Mouse (Mus musculus) lung, embryonic 15.5 days (tissue): ENCODE data around the gene Slc8a3. TPM values are rescaled to one million over a fixed set of nuclear protein-coding genes. Genes with fewer than 3 reads are reported as not detected.

Experiments used
- ATAC-seq: fragments of 200-750 bp; cut with Nextera tagmentation; 2 replicates; pipeline ENCODE4 v1.8.0; 2017; ENCODE audit warnings: moderate number of reproducible peaks, borderline replicate concordance; ENCODE audit not compliant: low FRiP score, low TSS enrichment; ENCODE audit errors: extremely low read depth
- H3K27ac ChIP-seq: fragments of 300-500 bp; sonication (generic); 2 replicates; pipeline ENCODE4 v1.5.1; 2015; ENCODE audit warnings: moderate library complexity, mild to moderate bottlenecking, inconsistent platforms
- H3K27me3 ChIP-seq: fragments of 300-500 bp; sonication (generic); 2 replicates; pipeline ENCODE4 v1.6.1; 2015; ENCODE audit warnings: inconsistent platforms
- H3K36me3 ChIP-seq: fragments of 300-500 bp; sonication (generic); 2 replicates; pipeline ENCODE4 v1.6.1; 2015; ENCODE audit warnings: inconsistent platforms
- H3K4me1 ChIP-seq: fragments of 300-500 bp; sonication (generic); 2 replicates; pipeline ENCODE4 v1.6.1; 2015; ENCODE audit warnings: inconsistent platforms
- H3K4me2 ChIP-seq: fragments of 300-500 bp; sonication (generic); 2 replicates; pipeline ENCODE4 v1.6.1; 2015; ENCODE audit warnings: inconsistent platforms, mild to moderate bottlenecking, moderate library complexity
- H3K4me3 ChIP-seq: fragments of 300-500 bp; sonication (generic); 2 replicates; pipeline ENCODE4 v1.5.1; 2015; ENCODE audit warnings: mild to moderate bottlenecking, inconsistent platforms
- H3K9ac ChIP-seq: fragments of 300-500 bp; sonication (generic); 2 replicates; pipeline ENCODE4 v1.6.1; 2015; ENCODE audit warnings: inconsistent platforms
- H3K9me3 ChIP-seq: fragments of 300-500 bp; sonication (generic); 2 replicates; pipeline ENCODE4 v1.6.1; 2016; ENCODE audit warnings: inconsistent platforms
- whole genome bisulfite sequencing: fragments of 180-500 bp; shearing (Covaris S2); methylation state at CpG from one replicate; pipeline ENCODE4 v1.1.7; 2015; 5-methylcytosine and 5-hydroxymethylcytosine counted together
- polyA plus RNA-seq: library from polyadenylated mRNA; unstranded; fragments of >200 nt; fragmentation: Nextera tagmentation; extraction: Ambion mirVana; gene quantifications from 2 replicates; pipeline ENCODE4 v1.2.1, GENCODE M21; 2015

The Slc8a3 gene
- polyA plus RNA-seq, 1 experiment from 2014 or later = 0.55 TPM

- no peak overlapping the region for H3K4me2 ChIP-seq
- H3K4me3 ChIP-seq = no peak overlapping the region
- no peak overlapping the region for H3K27ac ChIP-seq
- H3K27me3 ChIP-seq = no peaks in the 10 kb centered on the region
- no peaks in the 10 kb centered on the region for H3K36me3 ChIP-seq
- whole genome bisulfite sequencing = 77% methylated on average over 10 of the region's 10 CpGs
- H3K9ac ChIP-seq = no peak overlapping the region
- no peaks in the 10 kb centered on the region for H3K4me1 ChIP-seq
- ATAC-seq = no peak
- H3K9me3 ChIP-seq = no peaks in the 10 kb centered on the region
Measured at GRCm38 (mm10) chr12:81235456-81236330, 97.3 kb downstream of the Slc8a3 start.

GRCm38 (mm10) chr12:81233746-81234380 is 99.1 kb downstream of the Slc8a3 start:
- ATAC-seq = no peak
- WGBS = 78% methylated on average over 1 of the region's 1 CpGs
- no peaks in the 10 kb centered on the region for H3K4me1 ChIP-seq
- no peaks in the 10 kb centered on the region for H3K9me3 ChIP-seq
- H3K27me3 ChIP-seq = no peaks in the 10 kb centered on the region
- no peak overlapping the region for H3K9ac ChIP-seq
- no peak overlapping the region for H3K4me2 ChIP-seq
- H3K36me3 ChIP-seq = no peaks in the 10 kb centered on the region
- no peak overlapping the region for H3K4me3 ChIP-seq
- no peak overlapping the region for H3K27ac ChIP-seq

- Histone ChIP-seq H3K9ac (no peak overlapping the region), H3K9me3 (no peaks in the 10 kb centered on the region), H3K4me2 (no peak overlapping the region), H3K4me3 (no peak overlapping the region), H3K27ac (no peak overlapping the region), H3K27me3 (no peaks in the 10 kb centered on the region), H3K4me1 (no peaks in the 10 kb centered on the region), H3K36me3 (no peaks in the 10 kb centered on the region)
- WGBS = 62% methylated on average over 5 of the region's 5 CpGs
- ATAC-seq = no peak
Measured at GRCm38 (mm10) chr12:81227767-81228460, 105.1 kb downstream of the Slc8a3 start.

GRCm38 (mm10) chr12:81226590-81226989 is 106.4 kb downstream of the Slc8a3 start:
- H3K27me3 ChIP-seq = no peaks in the 10 kb centered on the region
- no peaks in the 10 kb centered on the region for H3K9me3 ChIP-seq
- no peak for ATAC-seq
- H3K27ac ChIP-seq = no peak overlapping the region
- H3K36me3 ChIP-seq = no peaks in the 10 kb centered on the region
- no peak overlapping the region for H3K4me3 ChIP-seq
- 42% methylated on average over 3 of the region's 3 CpGs for WGBS
- H3K9ac ChIP-seq = no peak overlapping the region
- H3K4me1 ChIP-seq = no peaks in the 10 kb centered on the region
- no peak overlapping the region for H3K4me2 ChIP-seq

GRCm38 (mm10) chr12:81225966-81226577 is 106.9 kb downstream of the Slc8a3 start:
- Histone ChIP-seq H3K36me3 (no peaks in the 10 kb centered on the region), H3K4me1 (no peaks in the 10 kb centered on the region), H3K4me2 (no peak overlapping the region), H3K9ac (no peak overlapping the region), H3K27ac (no peak overlapping the region), H3K4me3 (no peak overlapping the region), H3K27me3 (no peaks in the 10 kb centered on the region), H3K9me3 (no peaks in the 10 kb centered on the region)
- 31% methylated on average over 6 of the region's 6 CpGs for WGBS
- no peak for ATAC-seq

- H3K4me1 ChIP-seq = no peaks in the 10 kb centered on the region
- H3K36me3 ChIP-seq = no peaks in the 10 kb centered on the region
- no peak overlapping the region for H3K27ac ChIP-seq
- H3K27me3 ChIP-seq = no peaks in the 10 kb centered on the region
- no peak overlapping the region for H3K4me2 ChIP-seq
- H3K9ac ChIP-seq = no peak overlapping the region
- WGBS = 64% methylated on average over 2 of the region's 2 CpGs
- no peaks in the 10 kb centered on the region for H3K9me3 ChIP-seq
- no peak overlapping the region for H3K4me3 ChIP-seq
- no peak for ATAC-seq
Measured at GRCm38 (mm10) chr12:81224843-81225242, 108.1 kb downstream of the Slc8a3 start.

- Histone ChIP-seq H3K36me3 (no peaks in the 10 kb centered on the region), H3K4me2 (no peak overlapping the region), H3K4me3 (no peak overlapping the region), H3K9me3 (no peaks in the 10 kb centered on the region), H3K27ac (no peak overlapping the region), H3K27me3 (no peaks in the 10 kb centered on the region), H3K4me1 (no peaks in the 10 kb centered on the region), H3K9ac (no peak overlapping the region)
- 50% methylated on average over 2 of the region's 2 CpGs for WGBS
- ATAC-seq = no peak
Measured at GRCm38 (mm10) chr12:81223276-81223675, 109.7 kb downstream of the Slc8a3 start.

- Histone ChIP-seq H3K4me1 (no peaks in the 10 kb centered on the region), H3K4me3 (no peak overlapping the region), H3K9me3 (no peaks in the 10 kb centered on the region), H3K36me3 (no peaks in the 10 kb centered on the region), H3K27ac (no peak overlapping the region), H3K9ac (no peak overlapping the region), H3K27me3 (no peaks in the 10 kb centered on the region), H3K4me2 (no peak overlapping the region)
- no peak for ATAC-seq
- WGBS = 63% methylated on average over 4 of the region's 4 CpGs
Measured at GRCm38 (mm10) chr12:81219339-81219738, 113.6 kb downstream of the Slc8a3 start.

GRCm38 (mm10) chr12:81208559-81208958 is 124.4 kb downstream of the Slc8a3 start:
- Histone ChIP-seq H3K4me2 (no peak overlapping the region), H3K36me3 (no peaks in the 10 kb centered on the region), H3K27me3 (no peaks in the 10 kb centered on the region), H3K9me3 (no peaks in the 10 kb centered on the region), H3K9ac (no peak overlapping the region), H3K4me3 (no peak overlapping the region), H3K27ac (no peak overlapping the region), H3K4me1 (no peaks in the 10 kb centered on the region)
- 32% methylated on average over 2 of the region's 2 CpGs for WGBS
- ATAC-seq = no peak

- H3K4me3 ChIP-seq = no peak overlapping the region
- H3K4me2 ChIP-seq = no peak overlapping the region
- WGBS = 24% methylated on average over 6 of the region's 6 CpGs
- H3K27ac ChIP-seq = no peak overlapping the region
- no peaks in the 10 kb centered on the region for H3K9me3 ChIP-seq
- H3K27me3 ChIP-seq = no peaks in the 10 kb centered on the region
- H3K36me3 ChIP-seq = no peaks in the 10 kb centered on the region
- no peak overlapping the region for H3K9ac ChIP-seq
- no peaks in the 10 kb centered on the region for H3K4me1 ChIP-seq
- no peak for ATAC-seq
Measured at GRCm38 (mm10) chr12:81205619-81206560, 127.1 kb downstream of the Slc8a3 start.

GRCm38 (mm10) chr12:81203226-81203625 is 129.8 kb downstream of the Slc8a3 start:
- Histone ChIP-seq H3K9ac (no peak overlapping the region), H3K36me3 (no peaks in the 10 kb centered on the region), H3K27me3 (no peaks in the 10 kb centered on the region), H3K9me3 (no peaks in the 10 kb centered on the region), H3K27ac (no peak overlapping the region), H3K4me2 (no peak overlapping the region), H3K4me3 (no peak overlapping the region), H3K4me1 (no peaks in the 10 kb centered on the region)
- no peak for ATAC-seq
- WGBS = 17% methylated on average over 1 of the region's 1 CpGs
